30 mouse cellular contexts compared by ENCODE assay signal in the genomic region with DNA sequence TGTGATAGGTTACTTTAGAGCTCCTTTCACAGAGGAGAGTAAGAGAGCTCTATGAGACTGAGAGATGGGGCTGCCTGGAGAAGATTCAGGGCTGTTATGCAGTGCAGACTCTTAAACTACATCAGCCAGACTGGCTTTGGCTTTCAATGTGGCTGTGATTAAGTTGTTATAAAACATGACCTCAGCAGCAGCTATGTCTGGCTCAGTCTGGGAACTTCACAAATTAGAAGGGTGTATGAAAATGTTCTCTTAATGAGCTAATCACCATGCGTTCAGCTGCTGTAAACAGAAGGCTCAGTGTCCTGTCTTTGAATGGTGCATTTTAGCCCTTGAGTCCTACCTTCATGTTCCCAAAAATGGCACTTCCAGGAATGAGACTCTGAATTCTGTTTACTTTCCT. TPM values are rescaled to one million over a fixed set of nuclear protein-coding genes. Genes with fewer than 3 reads are reported as not detected.
DNase-seq lines count a peak whose midpoint lies in the region; ATAC-seq and TF ChIP-seq lines count a peak whose summit lies in the region.
"Had no signal": no experiment of that assay in that cellular context is flagged by ENCODE, and none has a peak within 500 bp of the region (broad histone marks: within the 10 kb centered on the region; RNA-seq: fewer than 3 reads in every experiment).

No protein-coding gene starts in this region.

- intact Hi-C loops in left cerebral cortex, adult 2 months (cut with DNase I) = no loop called here

- DNase-seq in embryo, embryonic 10.5 days (ENCODE audit: low spot score) = peak; percentile 3
- no peak for DNase-seq in embryo, embryonic 9.5 days (ENCODE audit: extremely low spot score)
- DNase-seq in forebrain, postnatal 0 days = peak; percentile 1
- no peak for DNase-seq in limb, embryonic 10.5 days (ENCODE audit: low spot score)
- no peak for DNase-seq in left cerebral cortex, adult 2 months (ENCODE audit: extremely low spot score in 1 of 2, low spot score in 2 of 2)
- DNase-seq: cerebellum, adult 18-20 months; cerebellum, postnatal 14 days; gastrocnemius, postnatal 10 days; kidney, postnatal 25 days; left cerebral cortex, postnatal 4 days; liver, embryonic 13.5 days; lung, adult 2 months; lung, postnatal 14 days; right cerebral cortex, postnatal 14 days; thymus, postnatal 25 days had no signal

- H3K9ac ChIP-seq in forebrain, postnatal 0 days = no peak overlapping the region
- no peak overlapping the region for H3K9ac ChIP-seq in forebrain, embryonic 13.5 days
- no peak overlapping the region for H3K9ac ChIP-seq in limb, embryonic 12.5 days (replicated peaks)
- no peak overlapping the region for H3K9ac ChIP-seq in stomach, embryonic 14.5 days (replicated peaks; ENCODE audit: low read depth, low read length)
- H3K9ac ChIP-seq: liver, embryonic 13.5 days; midbrain, embryonic 12.5 days; neural tube, embryonic 15.5 days had no signal

- no peaks in the 10 kb centered on the region for H3K27me3 ChIP-seq in forebrain, postnatal 0 days (ENCODE audit: insufficient read depth, low read length)
- H3K27me3 ChIP-seq in forebrain, embryonic 13.5 days = no peaks in the 10 kb centered on the region
- H3K27me3 ChIP-seq in limb, embryonic 12.5 days = no peaks in the 10 kb centered on the region
- H3K27me3 ChIP-seq in limb, embryonic 10.5 days (ENCODE audit: low read depth, poor library complexity, severe bottlenecking) = no peaks in the 10 kb centered on the region
- H3K27me3 ChIP-seq in stomach, embryonic 14.5 days (ENCODE audit: control insufficient read depth, insufficient read depth, low read length) = no peaks in the 10 kb centered on the region
- H3K27me3 ChIP-seq: liver, embryonic 13.5 days; midbrain, embryonic 12.5 days; neural tube, embryonic 15.5 days had no signal

- 26% methylated on average over 1 of the region's 1 CpGs for WGBS in forebrain, postnatal 0 days
- 26% methylated on average over 1 of the region's 1 CpGs for WGBS in forebrain, embryonic 13.5 days
- WGBS in limb, embryonic 12.5 days = 38% methylated on average over 1 of the region's 1 CpGs
- 64% methylated on average over 1 of the region's 1 CpGs for WGBS in limb, embryonic 10.5 days
- 70% methylated on average over 1 of the region's 1 CpGs for WGBS in stomach, embryonic 14.5 days

- H3K27ac ChIP-seq in forebrain, postnatal 0 days (ENCODE audit: low read depth, low read length) = no peak overlapping the region
- H3K27ac ChIP-seq in forebrain, embryonic 13.5 days = no peak overlapping the region
- peak overlapping the region; percentile 64 for H3K27ac ChIP-seq in limb, embryonic 12.5 days
- no peak overlapping the region for H3K27ac ChIP-seq in limb, embryonic 10.5 days
- H3K27ac ChIP-seq in stomach, embryonic 14.5 days (ENCODE audit: low read length) = no peak overlapping the region
- no peak overlapping the region for H3K27ac ChIP-seq in left cerebral cortex, adult 2 months
- H3K27ac ChIP-seq: hindbrain, embryonic 10.5 days; liver, embryonic 13.5 days; midbrain, embryonic 12.5 days; neural tube, embryonic 15.5 days had no signal

- TF ChIP-seq CTCF in forebrain, postnatal 0 days (IDR thresholded peaks at IDR 0.05; ENCODE audit: low read depth) = no peak
- TF ChIP-seq CTCF in left cerebral cortex, adult 2 months (IDR thresholded peaks at IDR 0.05) = no peak

- H3K4me2 ChIP-seq in forebrain, postnatal 0 days (ENCODE audit: low read depth) = no peak overlapping the region
- H3K4me2 ChIP-seq in forebrain, embryonic 13.5 days = no peak overlapping the region
- H3K4me2 ChIP-seq in limb, embryonic 12.5 days = no peak overlapping the region
- no peak overlapping the region for H3K4me2 ChIP-seq in stomach, embryonic 14.5 days (replicated peaks; ENCODE audit: low read depth, low read length)
- H3K4me2 ChIP-seq: heart, embryonic 11.5 days; liver, embryonic 13.5 days; midbrain, embryonic 12.5 days; neural tube, embryonic 15.5 days had no signal

- no peak overlapping the region for H3K4me3 ChIP-seq in forebrain, postnatal 0 days (ENCODE audit: low read depth, low read length)
- H3K4me3 ChIP-seq in forebrain, embryonic 13.5 days = no peak overlapping the region
- no peak overlapping the region for H3K4me3 ChIP-seq in limb, embryonic 12.5 days (replicated peaks)
- H3K4me3 ChIP-seq in limb, embryonic 10.5 days = no peak overlapping the region
- no peak overlapping the region for H3K4me3 ChIP-seq in stomach, embryonic 14.5 days (ENCODE audit: low read depth, low read length)
- no peak overlapping the region for H3K4me3 ChIP-seq in left cerebral cortex, adult 2 months
- H3K4me3 ChIP-seq: hindbrain, embryonic 10.5 days; liver, embryonic 13.5 days; midbrain, embryonic 12.5 days; neural tube, embryonic 15.5 days had no signal

- no peaks in the 10 kb centered on the region for H3K9me3 ChIP-seq in forebrain, postnatal 0 days (ENCODE audit: low read length)
- no peaks in the 10 kb centered on the region for H3K9me3 ChIP-seq in forebrain, embryonic 13.5 days (replicated peaks)
- H3K9me3 ChIP-seq in limb, embryonic 12.5 days = 0 out of 2 replicates have a peak, but pooled peaks cover 3% of the 10 kb centered on the region
- no peaks in the 10 kb centered on the region for H3K9me3 ChIP-seq in limb, embryonic 10.5 days (replicated peaks)
- H3K9me3 ChIP-seq in stomach, embryonic 14.5 days (ENCODE audit: control insufficient read depth, low read depth, low read length) = no peaks in the 10 kb centered on the region
- H3K9me3 ChIP-seq: hindbrain, embryonic 10.5 days; liver, embryonic 13.5 days; midbrain, embryonic 12.5 days; neural tube, embryonic 15.5 days had no signal

- H3K4me1 ChIP-seq in forebrain, postnatal 0 days (ENCODE audit: insufficient read depth) = no peaks in the 10 kb centered on the region
- 0 out of 2 replicates have a peak, but pooled peaks cover 3% of the 10 kb centered on the region for H3K4me1 ChIP-seq in forebrain, embryonic 13.5 days
- no peaks in the 10 kb centered on the region for H3K4me1 ChIP-seq in limb, embryonic 12.5 days (replicated peaks)
- H3K4me1 ChIP-seq in limb, embryonic 10.5 days = no peaks in the 10 kb centered on the region
- H3K4me1 ChIP-seq in stomach, embryonic 14.5 days (ENCODE audit: control insufficient read depth, insufficient read depth, low read length) = no peaks in the 10 kb centered on the region
- H3K4me1 ChIP-seq: hindbrain, embryonic 10.5 days; liver, embryonic 13.5 days; midbrain, embryonic 12.5 days; neural tube, embryonic 15.5 days had no signal

- peak; percentile 45; the same call in 1 of the 2 replicates for ATAC-seq in forebrain, postnatal 0 days
- no peak for ATAC-seq in forebrain, embryonic 13.5 days
- ATAC-seq in limb, embryonic 12.5 days (ENCODE audit: insufficient number of reproducible peaks, insufficient read depth, low FRiP score, low TSS enrichment, low read depth) = peak; percentile 84; the same call in 1 of the 2 replicates
- peak; percentile 56; the same call in 1 of the 2 replicates for ATAC-seq in stomach, embryonic 14.5 days (ENCODE audit: insufficient number of reproducible peaks, insufficient read depth, low FRiP score, low read depth)
- ATAC-seq: hindbrain, embryonic 16.5 days; intestine, embryonic 16.5 days had no signal

- H3K36me3 ChIP-seq in forebrain, postnatal 0 days (ENCODE audit: insufficient read depth) = no peaks in the 10 kb centered on the region
- no peaks in the 10 kb centered on the region for H3K36me3 ChIP-seq in forebrain, embryonic 13.5 days (ENCODE audit: poor library complexity, severe bottlenecking)
- H3K36me3 ChIP-seq in limb, embryonic 12.5 days = no peaks in the 10 kb centered on the region
- no peaks in the 10 kb centered on the region for H3K36me3 ChIP-seq in limb, embryonic 10.5 days
- no peaks in the 10 kb centered on the region for H3K36me3 ChIP-seq in stomach, embryonic 14.5 days (ENCODE audit: control insufficient read depth, insufficient read depth, low read length)
- H3K36me3 ChIP-seq: hindbrain, embryonic 10.5 days; liver, embryonic 13.5 days; midbrain, embryonic 12.5 days; neural tube, embryonic 15.5 days had no signal

RNA-seq across cellular contexts. Expression of a gene that starts 20.0 kb away (rescaled TPM):
- total RNA-seq in forebrain, postnatal 0 days (2014; rRNA removed) = not detected in 2 replicates
- polyA plus RNA-seq in forebrain, postnatal 0 days (2015; fragmentation: Nextera tagmentation; extraction: Ambion mirVana) = not detected in 2 replicates
- polyA plus RNA-seq in forebrain, embryonic 13.5 days (2015; fragmentation: Nextera tagmentation; extraction: Ambion mirVana) = not detected in 2 replicates
- not detected in 2 replicates for polyA plus RNA-seq in limb, embryonic 12.5 days (2016; fragmentation: Nextera tagmentation; extraction: Ambion mirVana)
- not detected in 2 replicates for polyA plus RNA-seq in limb, embryonic 10.5 days (2016; fragmentation: Nextera tagmentation; extraction: Ambion mirVana)
- polyA plus RNA-seq in stomach, embryonic 14.5 days (2014; fragmentation: Nextera tagmentation; extraction: Ambion mirVana) = not detected in 2 replicates
- not detected for total RNA-seq in left cerebral cortex, adult 2 months (2021)
- total RNA-seq: adrenal gland, postnatal 4 days; gastrocnemius, postnatal 10 days; granulocyte monocyte progenitor cell, adult 5-6 weeks; left cerebral cortex, adult 8-10 months; left cerebral cortex, postnatal 4 days; megakaryocyte, adult 5-6 weeks had no signal
- polyA plus RNA-seq: heart, embryonic 11.5 days; heart, postnatal 0 days; hindbrain, embryonic 10.5 days; hindbrain, embryonic 16.5 days; intestine, embryonic 16.5 days; kidney, embryonic 14.5 days; liver, embryonic 13.5 days; lung, adult 2 months; midbrain, embryonic 12.5 days; neural tube, embryonic 15.5 days had no signal

RNA-seq across cellular contexts. Expression of a gene that starts 43.9 kb away (rescaled TPM):
- total RNA-seq in forebrain, postnatal 0 days (2014; rRNA removed) = not detected in 2 replicates
- not detected in 2 replicates for polyA plus RNA-seq in forebrain, postnatal 0 days (2015; fragmentation: Nextera tagmentation; extraction: Ambion mirVana)
- not detected in 2 replicates for polyA plus RNA-seq in forebrain, embryonic 13.5 days (2015; fragmentation: Nextera tagmentation; extraction: Ambion mirVana)
- not detected in 2 replicates for polyA plus RNA-seq in limb, embryonic 12.5 days (2016; fragmentation: Nextera tagmentation; extraction: Ambion mirVana)
- not detected in 2 replicates for polyA plus RNA-seq in limb, embryonic 10.5 days (2016; fragmentation: Nextera tagmentation; extraction: Ambion mirVana)
- not detected in 2 replicates for polyA plus RNA-seq in stomach, embryonic 14.5 days (2014; fragmentation: Nextera tagmentation; extraction: Ambion mirVana)
- total RNA-seq in left cerebral cortex, adult 2 months (2021) = not detected
- total RNA-seq: adrenal gland, postnatal 4 days; gastrocnemius, postnatal 10 days; granulocyte monocyte progenitor cell, adult 5-6 weeks; left cerebral cortex, adult 8-10 months; left cerebral cortex, postnatal 4 days; megakaryocyte, adult 5-6 weeks had no signal
- polyA plus RNA-seq: heart, embryonic 11.5 days; heart, postnatal 0 days; hindbrain, embryonic 10.5 days; hindbrain, embryonic 16.5 days; intestine, embryonic 16.5 days; kidney, embryonic 14.5 days; liver, embryonic 13.5 days; lung, adult 2 months; midbrain, embryonic 12.5 days; neural tube, embryonic 15.5 days had no signal

Comparison
In these comparisons a context has a peak if more than half of its experiments do, and no peak if none do; other contexts are left out.
1. DNase-seq: peak in embryo, embryonic 10.5 days (single experiment) and forebrain, postnatal 0 days (single experiment); none in embryo, embryonic 9.5 days (single experiment), limb, embryonic 10.5 days (single experiment) and left cerebral cortex, adult 2 months (0 of 2).